ENCODE assay signal across 27 mouse cellular contexts in genomic region chr1:62529941-62530340, GRCm38 (mm10).
DNase-seq lines count a peak whose midpoint lies in the region; ATAC-seq and TF ChIP-seq lines count a peak whose summit lies in the region.
"Had no signal": no experiment of that assay in that cellular context is flagged by ENCODE, and none has a peak within 500 bp of the region (broad histone marks: within the 10 kb centered on the region; RNA-seq: fewer than 3 reads in every experiment).

No protein-coding gene starts in this region.

- H3K4me1 ChIP-seq in embryonic facial prominence, embryonic 11.5 days (ENCODE audit: control insufficient read depth, insufficient read depth, low read length): no peaks in the 10 kb centered on the region
- H3K4me1 ChIP-seq in embryonic facial prominence, embryonic 10.5 days: peaks cover 5% of the 10 kb centered on the region; the same call in 1 of the 2 replicates
- H3K4me1 ChIP-seq in forebrain, embryonic 13.5 days: peaks cover 15% of the 10 kb centered on the region
- no peaks in the 10 kb centered on the region for H3K4me1 ChIP-seq in forebrain, embryonic 10.5 days
- H3K4me1 ChIP-seq in midbrain, embryonic 14.5 days (ENCODE audit: control insufficient read depth, insufficient read depth, low read length): no peaks in the 10 kb centered on the region
- H3K4me1 ChIP-seq in midbrain, embryonic 11.5 days (ENCODE audit: control insufficient read depth, insufficient read depth, low read length): no peaks in the 10 kb centered on the region; the same call in 1 of the 2 replicates
- peaks cover 6% of the 10 kb centered on the region for H3K4me1 ChIP-seq in forebrain, embryonic 16.5 days (replicated peaks; ENCODE audit: control insufficient read depth, insufficient read depth, low read length)
- no peaks in the 10 kb centered on the region for H3K4me1 ChIP-seq in heart, adult 2 months (ENCODE audit: control insufficient read depth, insufficient read depth, low read length)
- H3K4me1 ChIP-seq: embryonic facial prominence, embryonic 15.5 days had no signal

- H3K79me2 ChIP-seq in heart, adult 2 months (replicated peaks; ENCODE audit: control insufficient read depth, insufficient read depth, low read length): no peaks in the 10 kb centered on the region

- no peak overlapping the region for H3K4me2 ChIP-seq in embryonic facial prominence, embryonic 11.5 days (ENCODE audit: low read depth, low read length)
- no peak overlapping the region for H3K4me2 ChIP-seq in forebrain, embryonic 13.5 days
- no peak overlapping the region for H3K4me2 ChIP-seq in midbrain, embryonic 14.5 days (ENCODE audit: low read length)
- no peak overlapping the region for H3K4me2 ChIP-seq in midbrain, embryonic 11.5 days
- no peak overlapping the region for H3K4me2 ChIP-seq in forebrain, embryonic 16.5 days (ENCODE audit: low read length)
- H3K4me2 ChIP-seq: embryonic facial prominence, embryonic 13.5 days; embryonic facial prominence, embryonic 15.5 days had no signal

- H3K27ac ChIP-seq in embryonic facial prominence, embryonic 11.5 days (replicated peaks; ENCODE audit: low read depth, low read length): no peak overlapping the region
- no peak overlapping the region for H3K27ac ChIP-seq in embryonic facial prominence, embryonic 10.5 days (replicated peaks)
- H3K27ac ChIP-seq in forebrain, embryonic 13.5 days: no peak overlapping the region
- H3K27ac ChIP-seq in forebrain, embryonic 10.5 days: no peak overlapping the region
- no peak overlapping the region for H3K27ac ChIP-seq in midbrain, embryonic 14.5 days (replicated peaks; ENCODE audit: low read depth, low read length)
- H3K27ac ChIP-seq in midbrain, embryonic 11.5 days (ENCODE audit: low read depth, low read length): no peak overlapping the region
- no peak overlapping the region for H3K27ac ChIP-seq in forebrain, embryonic 16.5 days (ENCODE audit: low read length)
- H3K27ac ChIP-seq in heart, adult 2 months: no peak overlapping the region
- H3K27ac ChIP-seq: embryonic facial prominence, embryonic 13.5 days; embryonic facial prominence, embryonic 15.5 days had no signal

- no peaks in the 10 kb centered on the region for H3K36me3 ChIP-seq in embryonic facial prominence, embryonic 11.5 days (replicated peaks; ENCODE audit: control insufficient read depth, insufficient read depth, low read depth, low read length)
- no peaks in the 10 kb centered on the region for H3K36me3 ChIP-seq in embryonic facial prominence, embryonic 10.5 days (replicated peaks)
- no peaks in the 10 kb centered on the region for H3K36me3 ChIP-seq in forebrain, embryonic 13.5 days (ENCODE audit: poor library complexity, severe bottlenecking)
- H3K36me3 ChIP-seq in forebrain, embryonic 10.5 days (replicated peaks): no peaks in the 10 kb centered on the region
- no peaks in the 10 kb centered on the region for H3K36me3 ChIP-seq in midbrain, embryonic 14.5 days (ENCODE audit: control insufficient read depth, insufficient read depth, low read length)
- H3K36me3 ChIP-seq in midbrain, embryonic 11.5 days (ENCODE audit: control insufficient read depth, insufficient read depth, low read length): no peaks in the 10 kb centered on the region
- no peaks in the 10 kb centered on the region for H3K36me3 ChIP-seq in forebrain, embryonic 16.5 days (ENCODE audit: control insufficient read depth, insufficient read depth)
- no peaks in the 10 kb centered on the region for H3K36me3 ChIP-seq in heart, adult 2 months (ENCODE audit: control insufficient read depth, insufficient read depth, low read length)
- H3K36me3 ChIP-seq: embryonic facial prominence, embryonic 13.5 days; embryonic facial prominence, embryonic 15.5 days; G1E had no signal

- TF ChIP-seq CTCF in heart, adult 2 months (IDR thresholded peaks at IDR 0.05): no peak

- no peak for ATAC-seq in embryonic facial prominence, embryonic 11.5 days (replicated peaks; ENCODE audit: insufficient number of reproducible peaks, low FRiP score, low TSS enrichment, low read depth)
- peak; percentile 71; the same call in 1 of the 2 replicates for ATAC-seq in forebrain, embryonic 13.5 days
- no peak for ATAC-seq in midbrain, embryonic 14.5 days (ENCODE audit: low FRiP score, low TSS enrichment)
- ATAC-seq in midbrain, embryonic 11.5 days (ENCODE audit: low FRiP score): no peak
- peak; percentile 71; the same call in 1 of the 2 replicates for ATAC-seq in forebrain, embryonic 16.5 days
- ATAC-seq: activated CD4-positive, CD25-positive, alpha-beta regulatory T cell, adult 4 months; CD4-positive, CD25-positive, alpha-beta regulatory T cell, adult 4 months; Patski had no signal

- intact Hi-C loops in heart, adult 2 months (cut with DNase I): no loop called here

- 71% methylated on average over 8 of the region's 8 CpGs for WGBS in embryonic facial prominence, embryonic 11.5 days
- WGBS in embryonic facial prominence, embryonic 10.5 days: 80% methylated on average over 8 of the region's 8 CpGs
- WGBS in forebrain, embryonic 13.5 days: 39% methylated on average over 8 of the region's 8 CpGs
- 88% methylated on average over 8 of the region's 8 CpGs for WGBS in forebrain, embryonic 10.5 days
- 40% methylated on average over 8 of the region's 8 CpGs for WGBS in midbrain, embryonic 14.5 days
- WGBS in midbrain, embryonic 11.5 days: 65% methylated on average over 8 of the region's 8 CpGs
- WGBS in forebrain, embryonic 16.5 days: 35% methylated on average over 8 of the region's 8 CpGs
- 87% methylated on average over 8 of the region's 8 CpGs for WGBS in heart, adult 2 months

- peak; percentile 16 for DNase-seq in embryonic facial prominence, embryonic 11.5 days (ENCODE audit: low spot score)
- no peak for DNase-seq in embryonic facial prominence, embryonic 10.5 days (ENCODE audit: low spot score)
- no peak for DNase-seq in forebrain, embryonic 10.5 days (ENCODE audit: extremely low spot score, low spot score)
- DNase-seq in midbrain, embryonic 14.5 days: peak; percentile 33
- DNase-seq in midbrain, embryonic 11.5 days (ENCODE audit: low spot score, missing footprints): no peak
- no peak for DNase-seq in heart, adult 2 months
- DNase-seq: adrenal gland, adult 8-10 months; adrenal gland, postnatal 14 days; adrenal gland, postnatal 36 days; B cell, adult 2 months; cerebellum, adult 11 months; cerebellum, adult 18-20 months; cerebellum, adult 8-10 months; cerebellum, adult 9-11 months; cerebellum, postnatal 14 days; cerebellum, postnatal 36 days; embryo, embryonic 11 days had no signal

- H3K9me3 ChIP-seq in embryonic facial prominence, embryonic 11.5 days (replicated peaks; ENCODE audit: control insufficient read depth, low read length): no peaks in the 10 kb centered on the region
- H3K9me3 ChIP-seq in embryonic facial prominence, embryonic 10.5 days: no peaks in the 10 kb centered on the region
- no peaks in the 10 kb centered on the region for H3K9me3 ChIP-seq in forebrain, embryonic 13.5 days (replicated peaks)
- no peaks in the 10 kb centered on the region for H3K9me3 ChIP-seq in forebrain, embryonic 10.5 days
- H3K9me3 ChIP-seq in midbrain, embryonic 14.5 days (ENCODE audit: control insufficient read depth, low read length): no peaks in the 10 kb centered on the region
- H3K9me3 ChIP-seq in midbrain, embryonic 11.5 days (ENCODE audit: control insufficient read depth, low read length): no peaks in the 10 kb centered on the region
- no peaks in the 10 kb centered on the region for H3K9me3 ChIP-seq in forebrain, embryonic 16.5 days (ENCODE audit: control insufficient read depth, low read length)
- H3K9me3 ChIP-seq: embryonic facial prominence, embryonic 13.5 days; embryonic facial prominence, embryonic 15.5 days; G1E had no signal

- no peak overlapping the region for H3K4me3 ChIP-seq in embryonic facial prominence, embryonic 11.5 days (ENCODE audit: low read depth, low read length)
- no peak overlapping the region for H3K4me3 ChIP-seq in embryonic facial prominence, embryonic 10.5 days
- H3K4me3 ChIP-seq in forebrain, embryonic 13.5 days: no peak overlapping the region
- no peak overlapping the region for H3K4me3 ChIP-seq in forebrain, embryonic 10.5 days
- H3K4me3 ChIP-seq in midbrain, embryonic 14.5 days (replicated peaks; ENCODE audit: low read depth, low read length): no peak overlapping the region
- no peak overlapping the region for H3K4me3 ChIP-seq in midbrain, embryonic 11.5 days (ENCODE audit: low read depth, low read length)
- H3K4me3 ChIP-seq in forebrain, embryonic 16.5 days (replicated peaks; ENCODE audit: low read length): no peak overlapping the region
- no peak overlapping the region for H3K4me3 ChIP-seq in heart, adult 2 months
- H3K4me3 ChIP-seq: embryonic facial prominence, embryonic 13.5 days; embryonic facial prominence, embryonic 15.5 days; erythroblast, embryonic 14.5 days had no signal

- H3K9ac ChIP-seq in embryonic facial prominence, embryonic 11.5 days (replicated peaks; ENCODE audit: low read length): no peak overlapping the region
- H3K9ac ChIP-seq in forebrain, embryonic 13.5 days: no peak overlapping the region
- H3K9ac ChIP-seq in midbrain, embryonic 14.5 days (replicated peaks; ENCODE audit: low read length): no peak overlapping the region
- H3K9ac ChIP-seq in midbrain, embryonic 11.5 days (ENCODE audit: low read length): no peak overlapping the region
- H3K9ac ChIP-seq in forebrain, embryonic 16.5 days (replicated peaks; ENCODE audit: low read depth, low read length): no peak overlapping the region
- H3K9ac ChIP-seq in heart, adult 2 months (ENCODE audit: low read depth, low read length): no peak overlapping the region
- H3K9ac ChIP-seq: embryonic facial prominence, embryonic 13.5 days; embryonic facial prominence, embryonic 15.5 days had no signal

- H3K27me3 ChIP-seq in embryonic facial prominence, embryonic 11.5 days (ENCODE audit: control insufficient read depth, insufficient read depth, low read length): no peaks in the 10 kb centered on the region
- H3K27me3 ChIP-seq in embryonic facial prominence, embryonic 10.5 days (replicated peaks; ENCODE audit: low read depth, poor library complexity, severe bottlenecking): no peaks in the 10 kb centered on the region
- H3K27me3 ChIP-seq in forebrain, embryonic 13.5 days: no peaks in the 10 kb centered on the region
- H3K27me3 ChIP-seq in forebrain, embryonic 10.5 days (ENCODE audit: poor library complexity, severe bottlenecking): no peaks in the 10 kb centered on the region
- H3K27me3 ChIP-seq in midbrain, embryonic 14.5 days (ENCODE audit: control insufficient read depth, insufficient read depth, low read length): no peaks in the 10 kb centered on the region
- H3K27me3 ChIP-seq in midbrain, embryonic 11.5 days (ENCODE audit: control insufficient read depth, insufficient read depth, low read length): no peaks in the 10 kb centered on the region
- no peaks in the 10 kb centered on the region for H3K27me3 ChIP-seq in forebrain, embryonic 16.5 days (replicated peaks; ENCODE audit: control insufficient read depth, insufficient read depth, low read length)
- no peaks in the 10 kb centered on the region for H3K27me3 ChIP-seq in heart, adult 2 months (ENCODE audit: control insufficient read depth, insufficient read depth, low read length)
- H3K27me3 ChIP-seq: CH12.LX; embryonic facial prominence, embryonic 13.5 days; embryonic facial prominence, embryonic 15.5 days; Patski had no signal

- TF ChIP-seq POLR2A in heart, adult 2 months (IDR thresholded peaks at IDR 0.05; ENCODE audit: insufficient read depth, low read depth, low read length): no peak

- no peak for TF ChIP-seq EP300 in heart, adult 2 months (IDR thresholded peaks at IDR 0.05; ENCODE audit: insufficient read depth, low read depth, low read length)

Comparison
In these comparisons a context has a peak if more than half of its experiments do, and no peak if none do; other contexts are left out.
1. DNase-seq: peak in embryonic facial prominence, embryonic 11.5 days (single experiment) and midbrain, embryonic 14.5 days (single experiment); none in embryonic facial prominence, embryonic 10.5 days (single experiment), forebrain, embryonic 10.5 days (single experiment), midbrain, embryonic 11.5 days (single experiment) and heart, adult 2 months (0 of 2).
2. ATAC-seq: peak in forebrain, embryonic 13.5 days (single experiment) and forebrain, embryonic 16.5 days (single experiment); none in embryonic facial prominence, embryonic 11.5 days (single experiment), midbrain, embryonic 14.5 days (single experiment) and midbrain, embryonic 11.5 days (single experiment).